Comparison of ENCODE assay signal across 8 mouse cellular contexts in genomic region chr5:120251697-120252401, GRCm38 (mm10).
A peak's percentile ranks its signal among the peaks of the same experiment; 100 is the strongest.
DNase-seq lines count a peak whose midpoint lies in the region; ATAC-seq and TF ChIP-seq lines count a peak whose summit lies in the region.

No protein-coding gene starts in this region.

- peaks cover 6% of the 10 kb centered on the region; the same call in 1 of the 2 replicates for H3K4me1 ChIP-seq in heart, embryonic 10.5 days
- 0 out of 2 replicates have a peak, but pooled peaks cover 4% of the 10 kb centered on the region for H3K4me1 ChIP-seq in hindbrain, postnatal 0 days (ENCODE audit: insufficient read depth, low read length)
- peaks cover 4% of the 10 kb centered on the region for H3K4me1 ChIP-seq in midbrain, embryonic 12.5 days

- H3K27me3 ChIP-seq in heart, embryonic 10.5 days (ENCODE audit: insufficient read depth, poor library complexity, severe bottlenecking) = peaks cover 91% of the 10 kb centered on the region
- H3K27me3 ChIP-seq in hindbrain, postnatal 0 days (ENCODE audit: insufficient read depth, low read length) = no peaks in the 10 kb centered on the region
- peaks cover 91% of the 10 kb centered on the region for H3K27me3 ChIP-seq in midbrain, embryonic 12.5 days

- H3K9ac ChIP-seq in hindbrain, postnatal 0 days (replicated peaks; ENCODE audit: low read length) = no peak overlapping the region; the same call in 1 of the 2 replicates
- H3K9ac ChIP-seq in midbrain, embryonic 12.5 days (replicated peaks) = no peak overlapping the region

- peak overlapping the region; percentile 29; the same call in 1 of the 2 replicates for H3K4me3 ChIP-seq in heart, embryonic 10.5 days
- H3K4me3 ChIP-seq in hindbrain, postnatal 0 days (ENCODE audit: low read length) = peak overlapping the region; percentile 10; the same call in 1 of the 2 replicates
- peak overlapping the region; percentile 9; the same call in 1 of the 2 replicates for H3K4me3 ChIP-seq in midbrain, embryonic 12.5 days

- peak; percentile 63; the same call in 1 of the 2 replicates for ATAC-seq in hindbrain, postnatal 0 days
- ATAC-seq in midbrain, embryonic 12.5 days (ENCODE audit: low FRiP score, low read depth) = no peak
- no peak for ATAC-seq in CD4-positive, CD25-positive, alpha-beta regulatory T cell, adult 4 months

- intact Hi-C loops in heart, postnatal 25 days (cut with DNase I) = no loop called here

- peak overlapping the region; percentile 39 for H3K4me2 ChIP-seq in hindbrain, postnatal 0 days (ENCODE audit: low read depth, low read length)
- peak overlapping the region; percentile 35 for H3K4me2 ChIP-seq in midbrain, embryonic 12.5 days (replicated peaks)

- no peaks in the 10 kb centered on the region for H3K36me3 ChIP-seq in heart, embryonic 10.5 days
- H3K36me3 ChIP-seq in hindbrain, postnatal 0 days (ENCODE audit: insufficient read depth, low read length) = no peaks in the 10 kb centered on the region
- no peaks in the 10 kb centered on the region for H3K36me3 ChIP-seq in midbrain, embryonic 12.5 days

- 10% methylated on average over 22 of the region's 22 CpGs for WGBS in heart, embryonic 10.5 days
- 15% methylated on average over 22 of the region's 22 CpGs for WGBS in hindbrain, postnatal 0 days
- WGBS in midbrain, embryonic 12.5 days = 18% methylated on average over 22 of the region's 22 CpGs

- no peak for TF ChIP-seq CTCF in hindbrain, postnatal 0 days (IDR thresholded peaks at IDR 0.05; ENCODE audit: low read depth)

- H3K27ac ChIP-seq in heart, embryonic 10.5 days = no peak overlapping the region
- H3K27ac ChIP-seq in hindbrain, postnatal 0 days = peak overlapping the region; percentile 45
- H3K27ac ChIP-seq in midbrain, embryonic 12.5 days (replicated peaks) = peak overlapping the region; percentile 52

- no peak for DNase-seq in heart, embryonic 10.5 days (ENCODE audit: low spot score)
- no peak for DNase-seq in heart, postnatal 25 days (ENCODE audit: low spot score)
- peak; percentile 8 for DNase-seq in c-Kit-positive CD71-negative TER-119-negative erythroid progenitor cells, embryonic 14.5 days (ENCODE audit: low read depth)
- no peak for DNase-seq in hindbrain, postnatal 0 days (ENCODE audit: low spot score)
- no peak for DNase-seq in thymus, postnatal 0 days (ENCODE audit: low spot score)
- no peak for DNase-seq in adrenal gland, postnatal 14 days

- no peaks in the 10 kb centered on the region for H3K9me3 ChIP-seq in heart, embryonic 10.5 days
- H3K9me3 ChIP-seq in hindbrain, postnatal 0 days (ENCODE audit: low read length) = no peaks in the 10 kb centered on the region
- no peaks in the 10 kb centered on the region for H3K9me3 ChIP-seq in midbrain, embryonic 12.5 days
